Mouse (Mus musculus) heart, postnatal 0 days (tissue): ENCODE measurements around the gene Qdpr. TPM values are rescaled to one million over a fixed set of nuclear protein-coding genes. Genes with fewer than 3 reads are reported as not detected.

Experiments used
- ATAC-seq: fragments of 200-750 bp; cut with Nextera tagmentation; 2 replicates; pipeline ENCODE4 v1.8.0; 2017; ENCODE audit warnings: low read depth, moderate number of reproducible peaks, moderate library complexity; ENCODE audit not compliant: insufficient read depth
- DNase-seq: peaks from one replicate; pipeline ENCODE4 v3.0.0-alpha.2; 2016; ENCODE audit warnings: low spot score
- H3K27ac ChIP-seq: fragments of 300-500 bp; sonication (generic); 2 replicates; pipeline ENCODE4 v1.5.1; 2014; ENCODE audit warnings: low read depth, mild to moderate bottlenecking
- H3K27me3 ChIP-seq: fragments of 300-500 bp; sonication (generic); 2 replicates; pipeline ENCODE4 v1.6.1; 2014; ENCODE audit warnings: low read length, mixed read lengths; ENCODE audit not compliant: control insufficient read depth, insufficient read depth
- H3K36me3 ChIP-seq: fragments of 300-500 bp; sonication (generic); replicated peaks from 2 replicates; pipeline ENCODE4 v1.6.1; 2014; ENCODE audit warnings: low read length, mixed read lengths; ENCODE audit not compliant: control insufficient read depth, insufficient read depth
- H3K4me1 ChIP-seq: fragments of 300-500 bp; sonication (generic); 2 replicates; pipeline ENCODE4 v1.6.1; 2014; ENCODE audit warnings: antibody characterized with exemption; ENCODE audit not compliant: control insufficient read depth, insufficient read depth
- H3K4me2 ChIP-seq: fragments of 300-500 bp; sonication (generic); 2 replicates; pipeline ENCODE4 v1.6.1; 2014; ENCODE audit warnings: low read depth, mild to moderate bottlenecking, low read length, moderate library complexity
- H3K4me3 ChIP-seq: fragments of 300-500 bp; sonication (generic); 2 replicates; pipeline ENCODE4 v1.5.1; 2014; ENCODE audit warnings: low read depth, low read length
- H3K9ac ChIP-seq: fragments of 300-500 bp; sonication (generic); replicated peaks from 2 replicates; pipeline ENCODE4 v1.6.1; 2014; ENCODE audit warnings: low read depth, low read length, mixed read lengths
- H3K9me3 ChIP-seq: fragments of 300-500 bp; sonication (generic); replicated peaks from 2 replicates; pipeline ENCODE4 v1.6.1; 2016; ENCODE audit warnings: low read length; ENCODE audit not compliant: control insufficient read depth
- CTCF ChIP-seq: IDR thresholded peaks from 2 replicates; pipeline ENCODE4 v1.5.1; 2016; ENCODE audit warnings: antibody characterized with exemption, control low read depth, low read depth
- EP300 ChIP-seq: IDR thresholded peaks from 2 replicates; pipeline ENCODE4 v1.6.1; 2016; ENCODE audit warnings: antibody characterized with exemption, low read depth
- WGBS: fragments of 180-500 bp; shearing (Covaris S2); extraction: QIAGEN DNeasy Blood & Tissue Kit; methylation state at CpG from one replicate; pipeline ENCODE4 v1.1.7; 2014; 5-methylcytosine and 5-hydroxymethylcytosine counted together
- polyA plus RNA-seq: library from polyadenylated mRNA; unstranded; fragments of >200 nt; fragmentation: Nextera tagmentation; extraction: Ambion mirVana; gene quantifications from 2 replicates; pipeline ENCODE4 v1.2.1, GENCODE M21; 2015
- total RNA-seq: library from RNA; depleted of rRNA; stranded (reverse); fragments of >200 nt; gene quantifications from 2 replicates; pipeline ENCODE4 v1.2.3, GENCODE M21; 2014; ENCODE audit warnings: low replicate concordance

Qdpr gene
- total and polyA plus RNA-seq, 2 experiments from 2014 or later = 51.6 to 107 TPM

DNA sequence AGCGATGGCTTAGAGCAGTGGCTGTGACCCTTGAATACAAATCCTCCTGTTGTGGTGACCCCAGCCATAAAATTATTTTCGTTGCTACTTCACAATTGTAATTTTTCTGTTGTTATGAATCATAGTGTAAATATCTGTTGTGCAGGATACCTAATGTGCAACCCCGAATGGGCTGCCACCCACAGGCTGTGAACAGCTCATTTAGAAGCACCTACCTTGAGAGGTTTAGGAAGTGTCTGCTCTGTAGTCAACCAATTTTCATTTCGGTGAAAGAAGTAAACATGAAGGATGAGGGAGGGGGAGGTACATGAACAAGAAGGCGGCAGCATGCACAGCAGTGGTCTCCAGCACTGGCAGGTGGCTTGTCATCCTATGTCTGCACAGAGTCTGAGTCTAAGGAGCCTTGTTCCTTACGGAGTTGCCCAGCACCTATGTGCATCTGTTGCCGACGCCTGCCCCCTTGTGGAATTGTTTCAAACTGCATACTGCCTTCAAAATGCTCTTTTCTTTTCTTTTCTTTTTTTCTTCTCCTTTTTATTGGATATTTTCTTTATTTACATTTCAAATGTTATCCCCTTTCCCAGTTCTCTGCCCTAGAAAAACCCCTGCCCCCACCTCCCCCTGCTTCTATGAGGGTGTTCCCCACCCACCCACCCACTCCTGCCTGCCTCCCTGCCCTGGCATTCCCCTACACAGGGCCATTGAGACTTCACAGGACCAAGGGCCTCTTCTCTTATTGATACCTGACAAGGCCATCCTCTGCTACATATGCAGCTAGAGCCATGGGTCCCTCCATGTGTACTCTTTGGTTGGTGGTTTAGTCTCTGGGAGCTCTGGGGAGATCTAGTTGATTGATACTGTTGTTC lies 25.8 kb downstream of the Qdpr start:
- WGBS = 40% methylated on average over 8 of the region's 8 CpGs
- H3K9ac ChIP-seq = no peak overlapping the region
- H3K9me3 ChIP-seq = no peaks in the 10 kb centered on the region
- TF ChIP-seq CTCF (peak; percentile 78), EP300 (no peak)
- H3K4me3 ChIP-seq = no peak overlapping the region
- no peak overlapping the region for H3K4me2 ChIP-seq
- DNase-seq (peak; percentile 17), ATAC-seq (no peak)
- H3K4me1 ChIP-seq = no peaks in the 10 kb centered on the region
- H3K36me3 ChIP-seq = no peaks in the 10 kb centered on the region
- no peaks in the 10 kb centered on the region for H3K27me3 ChIP-seq
- no peak overlapping the region for H3K27ac ChIP-seq

DNA sequence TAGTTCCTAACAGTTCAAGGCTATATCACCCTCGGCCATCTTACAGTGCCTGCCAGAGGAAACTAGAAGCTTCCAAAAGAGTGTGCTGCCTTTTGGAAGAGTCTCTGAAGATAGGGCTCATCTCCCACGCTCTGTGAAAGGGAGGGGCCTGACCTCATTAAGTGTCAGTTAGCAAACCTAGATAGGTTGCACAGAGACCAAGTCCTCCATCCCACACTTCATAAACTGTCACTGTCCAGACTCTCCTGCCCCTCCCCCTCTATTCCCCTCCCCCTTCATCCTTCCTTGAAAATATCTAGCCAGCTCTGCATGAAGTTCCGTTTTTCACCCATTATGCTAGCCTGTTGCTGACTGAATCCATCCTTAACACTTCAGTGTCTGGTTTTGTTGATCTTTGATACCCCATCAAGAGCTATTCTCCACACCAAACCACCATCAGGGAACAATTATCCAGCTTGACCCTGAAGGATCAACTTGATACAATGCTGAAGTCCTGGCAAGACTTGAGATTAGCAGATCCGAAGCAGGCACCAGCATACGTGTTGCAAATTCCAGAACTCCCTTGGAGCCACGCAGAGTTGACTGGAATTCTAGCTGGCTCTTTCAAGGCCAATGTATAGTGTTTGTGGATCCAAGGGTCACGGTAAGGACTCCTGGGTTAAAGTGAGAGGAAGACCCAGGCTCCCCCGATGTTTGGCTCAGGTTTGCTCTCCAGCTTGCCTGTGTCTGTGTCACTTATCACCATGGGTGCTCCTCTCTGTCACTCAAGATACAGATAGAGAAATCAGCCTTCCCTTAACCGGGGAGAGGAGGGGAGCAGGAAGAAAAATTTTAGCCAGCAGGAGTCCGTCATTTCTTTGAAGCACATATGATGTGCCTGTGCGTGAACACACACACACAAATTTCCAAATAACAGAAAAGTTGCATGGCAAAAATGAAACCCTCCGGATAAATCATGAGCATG lies 27.9 kb downstream of the Qdpr start:
- H3K36me3 ChIP-seq = no peaks in the 10 kb centered on the region
- no peak overlapping the region for H3K4me3 ChIP-seq
- H3K4me1 ChIP-seq = no peaks in the 10 kb centered on the region
- DNase-seq (no peak), ATAC-seq (no peak)
- H3K27ac ChIP-seq = no peak overlapping the region
- no peak overlapping the region for H3K9ac ChIP-seq
- TF ChIP-seq CTCF = no peak
- TF ChIP-seq EP300 = no peak
- no peak overlapping the region for H3K4me2 ChIP-seq
- no peaks in the 10 kb centered on the region for H3K9me3 ChIP-seq
- WGBS = 41% methylated on average over 12 of the region's 12 CpGs
- no peaks in the 10 kb centered on the region for H3K27me3 ChIP-seq

DNA sequence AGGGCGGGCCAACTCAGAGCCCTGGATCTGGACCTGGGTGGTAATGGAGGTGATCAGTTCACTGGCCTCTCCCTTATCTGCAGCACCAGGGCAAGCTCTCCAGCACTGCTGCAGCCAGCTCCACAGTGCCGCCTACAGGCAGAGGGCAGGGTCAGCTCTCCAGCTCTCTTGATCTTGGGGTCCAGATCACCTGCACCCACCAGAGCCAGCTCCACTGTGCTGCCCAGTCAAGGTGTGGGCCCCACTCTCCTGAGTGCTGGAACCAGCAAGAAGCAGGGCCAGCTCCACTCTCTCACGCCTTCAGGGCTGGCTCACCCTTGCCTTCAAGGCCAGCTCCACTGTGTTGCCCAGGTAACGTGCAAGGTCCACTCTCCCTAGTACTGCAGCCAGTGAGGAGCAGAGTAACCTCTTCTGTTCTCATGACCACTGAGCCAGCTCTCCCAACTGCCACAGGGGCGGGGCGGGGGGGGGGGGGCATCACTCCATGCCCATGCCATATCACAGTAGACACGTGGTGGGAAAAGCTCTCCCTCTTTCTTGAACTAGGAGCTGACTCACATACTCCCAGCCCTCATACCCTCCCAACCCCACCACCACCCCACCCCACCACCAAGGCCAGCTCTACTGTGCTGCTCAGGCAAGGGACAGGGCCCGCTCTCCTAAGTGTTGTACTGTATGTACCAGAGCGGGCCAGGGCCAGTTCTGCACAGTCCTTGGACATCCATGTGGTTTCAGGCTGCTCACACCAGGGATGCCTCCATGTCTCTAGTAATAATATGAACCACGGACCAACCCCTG lies 30.0 kb downstream of the Qdpr start:
- no peak overlapping the region for H3K4me2 ChIP-seq
- TF ChIP-seq CTCF (peak; percentile 37), EP300 (no peak)
- no peak overlapping the region for H3K4me3 ChIP-seq
- H3K4me1 ChIP-seq = no peaks in the 10 kb centered on the region
- no peaks in the 10 kb centered on the region for H3K9me3 ChIP-seq
- 73% methylated on average over 10 of the region's 10 CpGs for WGBS
- DNase-seq (no peak), ATAC-seq (0 out of 2 replicates have a peak, but pooled peaks have one; percentile 20)
- H3K27me3 ChIP-seq = no peaks in the 10 kb centered on the region
- no peak overlapping the region for H3K9ac ChIP-seq
- H3K27ac ChIP-seq = no peak overlapping the region
- no peaks in the 10 kb centered on the region for H3K36me3 ChIP-seq

DNA sequence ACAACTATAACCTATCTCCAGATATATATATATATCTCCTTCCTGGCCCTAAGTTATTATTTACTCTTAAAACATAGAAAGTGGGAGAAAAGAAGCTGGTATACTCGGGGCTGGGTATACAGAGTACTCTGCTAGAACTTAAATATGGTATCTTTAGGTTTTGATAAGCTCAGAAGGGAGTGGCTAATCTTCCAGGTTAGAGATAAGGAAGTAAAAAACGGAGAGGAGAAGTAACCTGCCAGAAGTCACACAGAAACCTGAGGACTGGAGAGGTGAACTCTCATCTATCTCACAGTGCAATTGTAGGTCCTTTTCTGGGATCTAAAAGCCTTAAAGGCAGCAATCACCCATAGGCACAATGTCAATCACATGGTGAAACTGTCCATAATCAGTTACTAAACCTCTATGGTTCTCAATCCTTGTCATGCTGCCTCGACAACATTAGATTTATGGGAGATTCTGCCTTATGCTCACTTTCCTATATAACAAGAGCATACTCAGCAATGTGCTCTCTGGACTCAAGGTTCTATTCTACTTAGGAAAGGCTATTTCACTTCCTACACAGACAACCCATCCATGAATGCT lies 32.1 kb downstream of the Qdpr start:
- ATAC-seq (no peak), DNase-seq (no peak)
- no peaks in the 10 kb centered on the region for H3K9me3 ChIP-seq
- no peak for TF ChIP-seq EP300
- no peak for TF ChIP-seq CTCF
- H3K27ac ChIP-seq = no peak overlapping the region
- H3K36me3 ChIP-seq = no peaks in the 10 kb centered on the region
- 51% methylated on average over 3 of the region's 3 CpGs for WGBS
- no peaks in the 10 kb centered on the region for H3K27me3 ChIP-seq
- H3K4me3 ChIP-seq = no peak overlapping the region
- no peaks in the 10 kb centered on the region for H3K4me1 ChIP-seq
- no peak overlapping the region for H3K9ac ChIP-seq
- no peak overlapping the region for H3K4me2 ChIP-seq

DNA sequence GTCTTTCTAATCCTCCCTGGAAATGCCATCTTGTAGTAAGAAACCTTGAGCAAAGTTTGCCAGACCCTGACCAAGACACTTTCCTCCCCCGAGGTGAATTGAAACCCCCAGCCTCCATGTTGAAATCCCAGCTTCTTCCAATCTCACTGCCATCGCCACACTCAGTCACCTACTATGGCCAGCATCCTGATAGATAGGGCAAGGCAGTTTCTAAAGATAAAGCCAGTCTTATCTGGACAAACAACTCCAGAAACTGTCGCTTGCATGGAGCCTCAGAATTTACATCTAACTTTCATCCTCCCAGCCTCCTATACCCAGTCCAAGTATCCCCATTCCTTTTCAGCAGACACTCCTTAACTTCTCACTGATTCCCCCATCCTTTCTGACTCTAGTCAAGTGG lies 33.6 kb downstream of the Qdpr start:
- TF ChIP-seq CTCF (no peak), EP300 (no peak)
- Histone ChIP-seq H3K4me2 (no peak overlapping the region), H3K36me3 (no peaks in the 10 kb centered on the region), H3K9me3 (no peaks in the 10 kb centered on the region), H3K27me3 (no peaks in the 10 kb centered on the region), H3K4me1 (no peaks in the 10 kb centered on the region), H3K4me3 (no peak overlapping the region), H3K27ac (no peak overlapping the region), H3K9ac (no peak overlapping the region)
- 67% methylated on average over 3 of the region's 3 CpGs for WGBS
- ATAC-seq = no peak
- DNase-seq = no peak
